Mouse (Mus musculus) kidney, adult 2 months (tissue): Measurements from ENCODE around the gene Trio.

Experiments
- CTCF ChIP-seq: fragments of 200-500 bp; conservative IDR thresholded peaks from 2 replicates; pipeline ENCODE4 v1.5.1; 2011; ENCODE audit warnings: low read depth, mild to moderate bottlenecking, control low read depth, low read length, moderate library complexity, mixed read lengths; ENCODE audit not compliant: insufficient read depth, insufficient read length
- POLR2A ChIP-seq: fragments of 200-500 bp; IDR thresholded peaks from one replicate; pipeline ENCODE4 v1.6.1; 2011; ENCODE audit warnings: low read depth, low read length, control low read depth

GRCm38 (mm10) chr15:28070221-28070620 lies 44.6 kb upstream of the Trio start:
- TF ChIP-seq CTCF: no peak
- no peak for TF ChIP-seq POLR2A
